Mouse (Mus musculus): Measurements from ENCODE around the gene Crispld2. TPM values are rescaled to one million over a fixed set of nuclear protein-coding genes. Genes with fewer than 3 reads are reported as not detected.
A peak's percentile ranks its signal among the peaks of the same experiment; 100 is the strongest.

Crispld2 gene
- polyA plus RNA-seq, 1 experiment from 2014 or later, result 4.6 TPM

GRCm38 (mm10) chr8:120054833-120055232 is 62.6 kb downstream of the Crispld2 start:
- Histone ChIP-seq H3K27ac (ENCODE audit: low read depth, low read length) (no peak overlapping the region), H3K4me3 (ENCODE audit: low read depth, low read length) (no peak overlapping the region), H3K4me2 (ENCODE audit: low read depth) (no peak overlapping the region), H3K36me3 (ENCODE audit: control insufficient read depth, insufficient read depth, low read length) (no peaks in the 10 kb centered on the region), H3K9ac (ENCODE audit: low read length) (no peak overlapping the region), H3K27me3 (ENCODE audit: control insufficient read depth, insufficient read depth, low read length) (no peaks in the 10 kb centered on the region), H3K4me1 (ENCODE audit: control insufficient read depth, insufficient read depth, low read length) (no peaks in the 10 kb centered on the region), H3K9me3 (ENCODE audit: control insufficient read depth, low read length) (no peaks in the 10 kb centered on the region)
- 78% methylated on average over 3 of the region's 3 CpGs for WGBS
- DNase-seq (ENCODE audit: low spot score), result no peak
- ATAC-seq (ENCODE audit: insufficient read depth, low FRiP score, low TSS enrichment), result no peak

GRCm38 (mm10) chr8:120057078-120057477 is 64.8 kb downstream of the Crispld2 start:
- Histone ChIP-seq H3K27ac (ENCODE audit: low read depth, low read length) (no peak overlapping the region), H3K4me3 (ENCODE audit: low read depth, low read length) (no peak overlapping the region), H3K27me3 (ENCODE audit: control insufficient read depth, insufficient read depth, low read length) (no peaks in the 10 kb centered on the region), H3K36me3 (ENCODE audit: control insufficient read depth, insufficient read depth, low read length) (no peaks in the 10 kb centered on the region), H3K9ac (ENCODE audit: low read length) (no peak overlapping the region), H3K9me3 (ENCODE audit: control insufficient read depth, low read length) (no peaks in the 10 kb centered on the region), H3K4me1 (ENCODE audit: control insufficient read depth, insufficient read depth, low read length) (no peaks in the 10 kb centered on the region), H3K4me2 (ENCODE audit: low read depth) (no peak overlapping the region)
- WGBS, result 68% methylated on average over 2 of the region's 2 CpGs
- DNase-seq (ENCODE audit: low spot score) (no peak), ATAC-seq (ENCODE audit: insufficient read depth, low FRiP score, low TSS enrichment) (no peak)

- Histone ChIP-seq H3K4me3 (ENCODE audit: low read depth, low read length) (no peak overlapping the region), H3K9ac (ENCODE audit: low read length) (no peak overlapping the region), H3K4me2 (ENCODE audit: low read depth) (no peak overlapping the region), H3K27me3 (ENCODE audit: control insufficient read depth, insufficient read depth, low read length) (no peaks in the 10 kb centered on the region), H3K36me3 (ENCODE audit: control insufficient read depth, insufficient read depth, low read length) (no peaks in the 10 kb centered on the region), H3K27ac (ENCODE audit: low read depth, low read length) (no peak overlapping the region), H3K9me3 (ENCODE audit: control insufficient read depth, low read length) (no peaks in the 10 kb centered on the region), H3K4me1 (ENCODE audit: control insufficient read depth, insufficient read depth, low read length) (no peaks in the 10 kb centered on the region)
- 89% methylated on average over 14 of the region's 14 CpGs for WGBS
- no peak for DNase-seq (ENCODE audit: low spot score)
- ATAC-seq (ENCODE audit: insufficient read depth, low FRiP score, low TSS enrichment), result no peak
Observed at GRCm38 (mm10) chr8:120062742-120063141, 70.5 kb downstream of the Crispld2 start.

- 97% methylated on average over 3 of the region's 3 CpGs for WGBS
Observed at GRCm38 (mm10) chr8:120063326-120063725, 71.1 kb downstream of the Crispld2 start.

GRCm38 (mm10) chr8:120065611-120066010 is 73.4 kb downstream of the Crispld2 start:
- Histone ChIP-seq H3K4me2 (ENCODE audit: low read depth) (no peak overlapping the region), H3K9me3 (ENCODE audit: control insufficient read depth, low read length) (no peaks in the 10 kb centered on the region), H3K4me1 (ENCODE audit: control insufficient read depth, insufficient read depth, low read length) (no peaks in the 10 kb centered on the region), H3K9ac (ENCODE audit: low read length) (no peak overlapping the region), H3K36me3 (ENCODE audit: control insufficient read depth, insufficient read depth, low read length) (no peaks in the 10 kb centered on the region), H3K27ac (ENCODE audit: low read depth, low read length) (no peak overlapping the region), H3K27me3 (ENCODE audit: control insufficient read depth, insufficient read depth, low read length) (no peaks in the 10 kb centered on the region), H3K4me3 (ENCODE audit: low read depth, low read length) (no peak overlapping the region)
- ATAC-seq (ENCODE audit: insufficient read depth, low FRiP score, low TSS enrichment) (no peak), DNase-seq (ENCODE audit: low spot score) (no peak)
- 89% methylated on average over 8 of the region's 8 CpGs for WGBS

More at GRCm38 (mm10) chr8:120063326-120063725, 71.1 kb downstream of the Crispld2 start:
- no peak for ATAC-seq (ENCODE audit: insufficient read depth, low FRiP score, low TSS enrichment)
- H3K9me3 ChIP-seq (ENCODE audit: control insufficient read depth, low read length), result no peaks in the 10 kb centered on the region
- H3K4me1 ChIP-seq (ENCODE audit: control insufficient read depth, insufficient read depth, low read length), result no peaks in the 10 kb centered on the region
- no peak overlapping the region for H3K27ac ChIP-seq (ENCODE audit: low read depth, low read length)
- no peak overlapping the region for H3K9ac ChIP-seq (ENCODE audit: low read length)
- DNase-seq (ENCODE audit: low spot score), result no peak
- H3K4me2 ChIP-seq (ENCODE audit: low read depth), result no peak overlapping the region
- no peaks in the 10 kb centered on the region for H3K36me3 ChIP-seq (ENCODE audit: control insufficient read depth, insufficient read depth, low read length)
- H3K4me3 ChIP-seq (ENCODE audit: low read depth, low read length), result no peak overlapping the region
- H3K27me3 ChIP-seq (ENCODE audit: control insufficient read depth, insufficient read depth, low read length), result no peaks in the 10 kb centered on the region

GRCm38 (mm10) chr8:120066226-120066625 is 74.0 kb downstream of the Crispld2 start:
- 88% methylated on average over 4 of the region's 4 CpGs for WGBS
- H3K4me1 ChIP-seq (ENCODE audit: control insufficient read depth, insufficient read depth, low read length), result no peaks in the 10 kb centered on the region

GRCm38 (mm10) chr8:120067936-120068668 is 75.9 kb downstream of the Crispld2 start:
- no peak overlapping the region for H3K9ac ChIP-seq (ENCODE audit: low read length)
- H3K27ac ChIP-seq (ENCODE audit: low read depth, low read length), result no peak overlapping the region
- no peaks in the 10 kb centered on the region for H3K27me3 ChIP-seq (ENCODE audit: control insufficient read depth, insufficient read depth, low read length)
- H3K4me2 ChIP-seq (ENCODE audit: low read depth), result no peak overlapping the region
- no peak for ATAC-seq (ENCODE audit: insufficient read depth, low FRiP score, low TSS enrichment)
- no peak for DNase-seq (ENCODE audit: low spot score)
- no peaks in the 10 kb centered on the region for H3K9me3 ChIP-seq (ENCODE audit: control insufficient read depth, low read length)
- H3K4me3 ChIP-seq (ENCODE audit: low read depth, low read length), result no peak overlapping the region
- 58% methylated on average over 19 of the region's 19 CpGs for WGBS
- H3K36me3 ChIP-seq (ENCODE audit: control insufficient read depth, insufficient read depth, low read length), result no peaks in the 10 kb centered on the region
- H3K4me1 ChIP-seq (ENCODE audit: control insufficient read depth, insufficient read depth, low read length), result no peaks in the 10 kb centered on the region

More at GRCm38 (mm10) chr8:120066226-120066625, 74.0 kb downstream of the Crispld2 start:
- Histone ChIP-seq H3K9me3 (ENCODE audit: control insufficient read depth, low read length) (no peaks in the 10 kb centered on the region), H3K27me3 (ENCODE audit: control insufficient read depth, insufficient read depth, low read length) (no peaks in the 10 kb centered on the region), H3K27ac (ENCODE audit: low read depth, low read length) (no peak overlapping the region), H3K36me3 (ENCODE audit: control insufficient read depth, insufficient read depth, low read length) (no peaks in the 10 kb centered on the region), H3K4me3 (ENCODE audit: low read depth, low read length) (no peak overlapping the region), H3K4me2 (ENCODE audit: low read depth) (no peak overlapping the region), H3K9ac (ENCODE audit: low read length) (no peak overlapping the region)
- ATAC-seq (ENCODE audit: insufficient read depth, low FRiP score, low TSS enrichment), result no peak
- no peak for DNase-seq (ENCODE audit: low spot score)

GRCm38 (mm10) chr8:120071684-120072083 is 79.4 kb downstream of the Crispld2 start:
- Histone ChIP-seq H3K9me3 (ENCODE audit: control insufficient read depth, low read length) (no peaks in the 10 kb centered on the region), H3K9ac (ENCODE audit: low read length) (no peak overlapping the region), H3K4me1 (ENCODE audit: control insufficient read depth, insufficient read depth, low read length) (no peaks in the 10 kb centered on the region), H3K36me3 (ENCODE audit: control insufficient read depth, insufficient read depth, low read length) (no peaks in the 10 kb centered on the region), H3K4me3 (ENCODE audit: low read depth, low read length) (no peak overlapping the region), H3K27ac (ENCODE audit: low read depth, low read length) (no peak overlapping the region), H3K4me2 (ENCODE audit: low read depth) (no peak overlapping the region), H3K27me3 (ENCODE audit: control insufficient read depth, insufficient read depth, low read length) (no peaks in the 10 kb centered on the region)
- 25% methylated on average over 4 of the region's 4 CpGs for WGBS
- DNase-seq (ENCODE audit: low spot score) (peak; percentile 85), ATAC-seq (ENCODE audit: insufficient read depth, low FRiP score, low TSS enrichment) (no peak)

- 69% methylated on average over 9 of the region's 9 CpGs for WGBS
- DNase-seq (ENCODE audit: low spot score), result no peak
- Histone ChIP-seq H3K27me3 (ENCODE audit: control insufficient read depth, insufficient read depth, low read length) (no peaks in the 10 kb centered on the region), H3K4me1 (ENCODE audit: control insufficient read depth, insufficient read depth, low read length) (no peaks in the 10 kb centered on the region), H3K4me3 (ENCODE audit: low read depth, low read length) (no peak overlapping the region), H3K9me3 (ENCODE audit: control insufficient read depth, low read length) (no peaks in the 10 kb centered on the region), H3K27ac (ENCODE audit: low read depth, low read length) (no peak overlapping the region), H3K9ac (ENCODE audit: low read length) (no peak overlapping the region; the same call in 1 of the 2 replicates), H3K36me3 (ENCODE audit: control insufficient read depth, insufficient read depth, low read length) (no peaks in the 10 kb centered on the region), H3K4me2 (ENCODE audit: low read depth) (no peak overlapping the region)
- ATAC-seq (ENCODE audit: insufficient read depth, low FRiP score, low TSS enrichment), result no peak
Observed at GRCm38 (mm10) chr8:120072259-120072658, 80.0 kb downstream of the Crispld2 start.
